Mouse (Mus musculus): ENCODE results near the gene Wtip.
"Not testable (repeated sequence)": the region's sequence is repeated elsewhere in the genome, so short reads cannot be mapped to it uniquely, and the experiment has no call there.

GRCm38 (mm10) chr7:34120636-34121035 is 12.4 kb downstream of the Wtip start:
- TF ChIP-seq CTCF, POLR2A (IDR thresholded peaks at IDR 0.05; ENCODE audit: insufficient read depth, low read depth, low read length): not testable (repeated sequence)

Data from olfactory bulb, adult 2 months (tissue).